Mouse (Mus musculus): ENCODE data around the gene Hoxd9. TPM values are rescaled to one million over a fixed set of nuclear protein-coding genes. Genes with fewer than 3 reads are reported as not detected.

Hoxd9 gene
- polyA plus RNA-seq, 1 experiment from 2014 or later, result 0.33 TPM

GRCm38 (mm10) chr2:74689574-74690337 is 7.8 kb upstream of the Hoxd9 start:
- no peaks in the 10 kb centered on the region for H3K9me3 ChIP-seq (ENCODE audit: low read length)
- peaks cover 92% of the 10 kb centered on the region for H3K27me3 ChIP-seq (replicated peaks; ENCODE audit: insufficient read depth, low read length)
- H3K27ac ChIP-seq (ENCODE audit: low read length), result no peak overlapping the region
- ATAC-seq, result no peak
- no peak for TF ChIP-seq CTCF (IDR thresholded peaks at IDR 0.05)
- TF ChIP-seq EP300 (IDR thresholded peaks at IDR 0.05), result no peak
- no peak for DNase-seq (ENCODE audit: low spot score)
- no peaks in the 10 kb centered on the region for H3K36me3 ChIP-seq (ENCODE audit: insufficient read depth, low read length)
- no peaks in the 10 kb centered on the region for H3K4me1 ChIP-seq (ENCODE audit: insufficient read depth, low read depth, low read length)
- no peak overlapping the region for H3K4me3 ChIP-seq (ENCODE audit: low read depth, low read length)
- WGBS, result 4% methylated on average over 24 of the region's 24 CpGs
- H3K4me2 ChIP-seq (replicated peaks; ENCODE audit: low read depth, low read length), result no peak overlapping the region
- no peak overlapping the region for H3K9ac ChIP-seq (replicated peaks; ENCODE audit: low read depth)

GRCm38 (mm10) chr2:74690338-74690716 is 7.2 kb upstream of the Hoxd9 start:
- no peak for ATAC-seq
- no peak overlapping the region for H3K9ac ChIP-seq (replicated peaks; ENCODE audit: low read depth)
- H3K27ac ChIP-seq (ENCODE audit: low read length), result no peak overlapping the region
- no peak for TF ChIP-seq CTCF (IDR thresholded peaks at IDR 0.05)
- no peak for TF ChIP-seq EP300 (IDR thresholded peaks at IDR 0.05)
- no peaks in the 10 kb centered on the region for H3K4me1 ChIP-seq (ENCODE audit: insufficient read depth, low read depth, low read length)
- H3K36me3 ChIP-seq (ENCODE audit: insufficient read depth, low read length), result no peaks in the 10 kb centered on the region
- no peak overlapping the region for H3K4me2 ChIP-seq (replicated peaks; ENCODE audit: low read depth, low read length)
- no peak overlapping the region for H3K4me3 ChIP-seq (ENCODE audit: low read depth, low read length)
- no peak for DNase-seq (ENCODE audit: low spot score)
- peaks cover 92% of the 10 kb centered on the region for H3K27me3 ChIP-seq (replicated peaks; ENCODE audit: insufficient read depth, low read length)
- no peaks in the 10 kb centered on the region for H3K9me3 ChIP-seq (ENCODE audit: low read length)
- WGBS, result 10% methylated on average over 8 of the region's 8 CpGs

- H3K4me1 ChIP-seq (ENCODE audit: insufficient read depth, low read depth, low read length), result no peaks in the 10 kb centered on the region
- TF ChIP-seq CTCF (IDR thresholded peaks at IDR 0.05), result peak; percentile 56
- TF ChIP-seq EP300 (IDR thresholded peaks at IDR 0.05), result no peak
- DNase-seq (ENCODE audit: low spot score) (peak; percentile 60), ATAC-seq (peak; percentile 68)
- H3K9me3 ChIP-seq (ENCODE audit: low read length), result no peaks in the 10 kb centered on the region
- H3K9ac ChIP-seq (replicated peaks; ENCODE audit: low read depth), result no peak within 1 kb of the TSS
- no peaks in the 10 kb centered on the region for H3K36me3 ChIP-seq (ENCODE audit: insufficient read depth, low read length)
- no peak within 1 kb of the TSS for H3K27ac ChIP-seq (ENCODE audit: low read length)
- 3% methylated on average over 46 of the region's 56 CpGs for WGBS
- no peak within 1 kb of the TSS for H3K4me2 ChIP-seq (replicated peaks; ENCODE audit: low read depth, low read length)
- no peak within 1 kb of the TSS for H3K4me3 ChIP-seq (ENCODE audit: low read depth, low read length)
- H3K27me3 ChIP-seq (replicated peaks; ENCODE audit: insufficient read depth, low read length), result peaks cover 95% of the 10 kb centered on the region
These were observed 6.2 kb upstream of the Hoxd9 start, which contains the start of gene Hoxd10 for GRCm38 (mm10) chr2:74691022-74691951. Hoxd10 (plus strand) TSS chr2:74691924.

GRCm38 (mm10) chr2:74691995-74692807 is 5.3 kb upstream of the Hoxd9 start:
- Histone ChIP-seq H3K9me3 (ENCODE audit: low read length) (no peaks in the 10 kb centered on the region), H3K27me3 (replicated peaks; ENCODE audit: insufficient read depth, low read length) (peaks cover 95% of the 10 kb centered on the region), H3K4me3 (ENCODE audit: low read depth, low read length) (no peak overlapping the region), H3K9ac (replicated peaks; ENCODE audit: low read depth) (no peak overlapping the region), H3K36me3 (ENCODE audit: insufficient read depth, low read length) (no peaks in the 10 kb centered on the region), H3K27ac (ENCODE audit: low read length) (no peak overlapping the region), H3K4me2 (replicated peaks; ENCODE audit: low read depth, low read length) (no peak overlapping the region), H3K4me1 (ENCODE audit: insufficient read depth, low read depth, low read length) (no peaks in the 10 kb centered on the region)
- ATAC-seq (no peak), DNase-seq (ENCODE audit: low spot score) (no peak)
- TF ChIP-seq CTCF (IDR thresholded peaks at IDR 0.05) (no peak), EP300 (IDR thresholded peaks at IDR 0.05) (no peak)
- WGBS, result 4% methylated on average over 35 of the region's 35 CpGs

GRCm38 (mm10) chr2:74692808-74693431 is 4.6 kb upstream of the Hoxd9 start:
- peaks cover 95% of the 10 kb centered on the region for H3K27me3 ChIP-seq (replicated peaks; ENCODE audit: insufficient read depth, low read length)
- no peak overlapping the region for H3K27ac ChIP-seq (ENCODE audit: low read length)
- WGBS, result under 1% methylated on average over 20 of the region's 20 CpGs
- H3K4me1 ChIP-seq (ENCODE audit: insufficient read depth, low read depth, low read length), result 0 out of 2 replicates have a peak, but pooled peaks cover 5% of the 10 kb centered on the region
- no peak overlapping the region for H3K9ac ChIP-seq (replicated peaks; ENCODE audit: low read depth)
- H3K4me2 ChIP-seq (replicated peaks; ENCODE audit: low read depth, low read length), result no peak overlapping the region
- no peaks in the 10 kb centered on the region for H3K9me3 ChIP-seq (ENCODE audit: low read length)
- no peak overlapping the region for H3K4me3 ChIP-seq (ENCODE audit: low read depth, low read length)
- H3K36me3 ChIP-seq (ENCODE audit: insufficient read depth, low read length), result no peaks in the 10 kb centered on the region
- ATAC-seq (no peak), DNase-seq (ENCODE audit: low spot score) (no peak)
- no peak for TF ChIP-seq EP300 (IDR thresholded peaks at IDR 0.05)
- no peak for TF ChIP-seq CTCF (IDR thresholded peaks at IDR 0.05)

Data from lung, postnatal 0 days (tissue).